In the genomic region with DNA sequence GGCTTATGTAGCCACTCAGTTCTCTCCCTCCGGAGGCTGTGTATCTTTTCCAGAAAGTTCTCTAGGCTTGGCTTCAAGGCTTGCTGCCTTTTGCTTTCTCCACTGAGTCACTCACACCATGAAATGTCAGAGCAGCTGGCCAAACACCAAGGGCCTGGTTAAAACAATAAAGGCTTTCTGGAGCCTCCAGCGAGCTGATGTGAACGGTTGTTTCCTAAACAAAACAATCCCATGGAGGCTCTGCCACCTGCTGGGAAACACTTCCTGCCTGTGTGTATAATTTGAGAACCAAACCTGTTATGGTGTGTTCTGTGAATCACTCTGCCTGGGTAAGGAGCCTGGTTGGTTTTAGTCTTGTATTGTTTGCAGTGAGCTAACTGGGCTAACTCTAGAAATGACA, we compare ENCODE assay signal across 9 mouse cellular contexts.
DNase-seq lines count a peak whose midpoint lies in the region; TF ChIP-seq lines count a peak whose summit lies in the region.
"Had no signal": no experiment of that assay in that cellular context is flagged by ENCODE, and none has a peak within 500 bp of the region (broad histone marks: within the 10 kb centered on the region; RNA-seq: fewer than 3 reads in every experiment).

No protein-coding gene starts in this region.

- H3K27ac ChIP-seq in thymus, adult 2 months (ENCODE audit: control insufficient read depth, insufficient read depth, low read length) = no peak overlapping the region

- TF ChIP-seq CTCF in thymus, adult 2 months (IDR thresholded peaks at IDR 0.05; ENCODE audit: borderline replicate concordance, control insufficient read depth, extremely low read depth, insufficient read depth, low read length, poor library complexity) = no peak
- no peak for TF ChIP-seq CTCF in lung, adult 2 months (IDR thresholded peaks at IDR 0.05; ENCODE audit: insufficient read depth, low read length)

- 76% methylated on average over 3 of the region's 3 CpGs for WGBS in thymus, adult 2 months
- 26% methylated on average over 3 of the region's 3 CpGs for WGBS in lung, adult 2 months

- H3K36me3 ChIP-seq in thymus, adult 2 months (ENCODE audit: control insufficient read depth, insufficient read depth, low read length) = no peaks in the 10 kb centered on the region
- H3K36me3 ChIP-seq: G1E had no signal

- no peak for TF ChIP-seq POLR2A in thymus, adult 2 months (IDR thresholded peaks at IDR 0.05; ENCODE audit: control insufficient read depth, extremely low read depth, insufficient read depth, low read length, poor library complexity)
- no peak for TF ChIP-seq POLR2A in lung, adult 2 months (IDR thresholded peaks at IDR 0.05; ENCODE audit: borderline replicate concordance, extremely low read depth, low read depth, low read length)

- DNase-seq in thymus, adult 2 months = peak; percentile 17
- DNase-seq in thymus, postnatal 0 days (ENCODE audit: low spot score) = no peak
- DNase-seq in embryo, embryonic 10.5 days (ENCODE audit: low spot score) = peak; percentile 67
- peak; percentile 92 for DNase-seq in heart, adult 11 months
- DNase-seq in kidney, postnatal 14 days = peak; percentile 32
- DNase-seq in lung, adult 2 months = peak; percentile 3
- peak; percentile 15 for DNase-seq in ovary, postnatal 14 days (ENCODE audit: low spot score)
- DNase-seq in spleen, adult 18-20 months = no peak

- H3K4me1 ChIP-seq in thymus, adult 2 months (replicated peaks; ENCODE audit: control insufficient read depth, insufficient read depth, low read length) = peaks cover 17% of the 10 kb centered on the region
- H3K4me1 ChIP-seq in lung, adult 2 months (ENCODE audit: control insufficient read depth, insufficient read depth, low read length) = 0 out of 2 replicates have a peak, but pooled peaks cover 2% of the 10 kb centered on the region

- H3K4me3 ChIP-seq in thymus, adult 2 months (ENCODE audit: control insufficient read depth, insufficient read depth, low read length) = no peak overlapping the region
- no peak overlapping the region for H3K4me3 ChIP-seq in lung, adult 2 months (replicated peaks; ENCODE audit: extremely low read depth, low read depth, low read length)

- no peaks in the 10 kb centered on the region for H3K27me3 ChIP-seq in thymus, adult 2 months (ENCODE audit: control insufficient read depth, insufficient read depth, low read length)

Comparison
In these comparisons a context has a peak if more than half of its experiments do, and no peak if none do; other contexts are left out.
1. DNase-seq: peak in thymus, adult 2 months (single experiment), embryo, embryonic 10.5 days (single experiment), heart, adult 11 months (single experiment), kidney, postnatal 14 days (single experiment), lung, adult 2 months (single experiment) and ovary, postnatal 14 days (single experiment); none in thymus, postnatal 0 days (single experiment) and spleen, adult 18-20 months (0 of 2).